Mouse (Mus musculus) kidney, postnatal 0 days (tissue): ENCODE data around the gene Elmod3. TPM values are rescaled to one million over a fixed set of nuclear protein-coding genes. Genes with fewer than 3 reads are reported as not detected.
A peak's percentile ranks its signal among the peaks of the same experiment; 100 is the strongest.

ENCODE experiments used
- ATAC-seq: fragments of 200-750 bp; cut with Nextera tagmentation; replicated peaks from 2 replicates; pipeline ENCODE4 v1.8.0; 2017; ENCODE audit warnings: low read depth, moderate number of reproducible peaks, moderate TSS enrichment, moderate library complexity; ENCODE audit not compliant: low FRiP score
- DNase-seq: peaks from one replicate; pipeline ENCODE4 v3.0.0-alpha.2; 2016; ENCODE audit warnings: low spot score
- H3K27ac ChIP-seq: fragments of 300-500 bp; sonication (generic); 2 replicates; pipeline ENCODE4 v1.5.1; 2014; ENCODE audit warnings: mild to moderate bottlenecking
- H3K27me3 ChIP-seq: fragments of 300-500 bp; sonication (generic); 2 replicates; pipeline ENCODE4 v1.6.1; 2014; ENCODE audit warnings: low read length, mixed read lengths; ENCODE audit not compliant: insufficient read depth
- H3K36me3 ChIP-seq: fragments of 300-500 bp; sonication (generic); 2 replicates; pipeline ENCODE4 v1.6.1; 2014; ENCODE audit warnings: low read length, mixed read lengths; ENCODE audit not compliant: insufficient read depth
- H3K4me1 ChIP-seq: fragments of 300-500 bp; sonication (generic); replicated peaks from 2 replicates; pipeline ENCODE4 v1.6.1; 2014; ENCODE audit warnings: antibody characterized with exemption, low read length, mixed read lengths; ENCODE audit not compliant: insufficient read depth
- H3K4me2 ChIP-seq: fragments of 300-500 bp; sonication (generic); 2 replicates; pipeline ENCODE4 v1.6.1; 2014; ENCODE audit warnings: mild to moderate bottlenecking, low read length, moderate library complexity, mixed read lengths
- H3K4me3 ChIP-seq: fragments of 300-500 bp; sonication (generic); replicated peaks from 2 replicates; pipeline ENCODE4 v1.5.1; 2014; ENCODE audit warnings: low read depth, low read length
- H3K9ac ChIP-seq: fragments of 300-500 bp; sonication (generic); 2 replicates; pipeline ENCODE4 v1.6.1; 2014; ENCODE audit warnings: low read depth, low read length
- H3K9me3 ChIP-seq: fragments of 300-500 bp; sonication (generic); replicated peaks from 2 replicates; pipeline ENCODE4 v1.6.1; 2016; ENCODE audit warnings: low read length, inconsistent platforms, mixed read lengths
- CTCF ChIP-seq: IDR thresholded peaks from 2 replicates; pipeline ENCODE4 v1.5.1; 2016; ENCODE audit warnings: antibody characterized with exemption, low read depth, mild to moderate bottlenecking, moderate library complexity
- WGBS: fragments of 180-500 bp; shearing (Covaris S2); extraction: QIAGEN DNeasy Blood & Tissue Kit; methylation state at CpG from one replicate; pipeline ENCODE4 v1.1.7; 2014; 5-methylcytosine and 5-hydroxymethylcytosine counted together
- polyA plus RNA-seq: library from polyadenylated mRNA; unstranded; fragments of >200 nt; fragmentation: Nextera tagmentation; extraction: Ambion mirVana; gene quantifications from 2 replicates; pipeline ENCODE4 v1.2.1, GENCODE M21; 2015

The Elmod3 gene
- polyA plus RNA-seq, 1 experiment from 2014 or later: 16.2 TPM

DNA sequence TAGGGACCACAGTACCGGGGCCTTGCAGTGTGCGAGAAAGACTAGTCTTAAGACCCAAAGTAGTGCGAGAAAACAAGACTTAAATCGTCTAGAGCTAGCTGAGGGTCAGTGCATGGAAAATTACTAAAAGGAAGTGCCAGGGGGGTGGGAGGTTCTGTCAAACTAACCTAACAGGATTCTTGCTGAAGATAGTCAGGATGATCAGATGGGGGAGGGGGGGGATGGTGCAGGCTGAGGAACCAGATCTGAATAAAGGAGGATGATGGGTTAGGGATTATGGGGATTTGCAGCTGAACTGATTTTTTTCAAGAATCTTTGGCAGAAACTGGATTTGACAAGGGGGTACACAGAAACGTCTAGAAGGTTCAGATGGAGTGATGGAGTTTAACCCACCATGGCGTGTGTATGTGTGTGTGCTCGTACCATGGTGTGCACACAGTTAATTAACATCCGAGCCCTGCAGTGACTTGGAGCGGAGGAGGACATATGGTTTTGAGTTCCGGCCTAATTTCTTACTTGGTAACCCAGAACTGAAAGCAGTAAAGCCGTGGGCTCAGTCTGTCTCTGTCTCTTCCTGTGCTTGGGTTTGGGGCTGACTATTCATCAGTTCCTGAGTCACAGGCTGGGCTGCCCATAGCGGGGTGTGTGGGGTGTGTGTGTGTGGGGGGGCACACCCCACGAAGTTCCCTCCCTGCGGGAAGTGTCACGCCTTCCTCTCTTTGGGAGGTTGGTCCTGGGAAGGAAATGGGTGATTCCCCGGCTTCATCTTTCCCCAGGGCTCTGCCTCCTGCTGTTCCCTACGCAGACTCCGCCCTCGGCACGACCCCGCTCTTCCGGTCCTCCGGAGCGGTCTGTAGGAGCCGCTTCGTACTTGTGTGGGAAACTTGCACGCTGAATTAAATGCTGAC, 45.8 kb downstream of the Elmod3 start:
- Histone ChIP-seq H3K9ac (peak overlapping the region; percentile 51; the same call in 1 of the 2 replicates), H3K4me3 (peak overlapping the region; percentile 28), H3K9me3 (no peaks in the 10 kb centered on the region), H3K27ac (peak overlapping the region; percentile 95), H3K27me3 (no peaks in the 10 kb centered on the region), H3K4me2 (peak overlapping the region; percentile 63), H3K36me3 (no peaks in the 10 kb centered on the region), H3K4me1 (peaks cover 14% of the 10 kb centered on the region; the same call in 1 of the 2 replicates)
- WGBS: 10% methylated on average over 27 of the region's 27 CpGs
- ATAC-seq: peak; percentile 91
- TF ChIP-seq CTCF: peak; percentile 39; the same call in 1 of the 2 replicates
- DNase-seq: peak; percentile 97

DNA sequence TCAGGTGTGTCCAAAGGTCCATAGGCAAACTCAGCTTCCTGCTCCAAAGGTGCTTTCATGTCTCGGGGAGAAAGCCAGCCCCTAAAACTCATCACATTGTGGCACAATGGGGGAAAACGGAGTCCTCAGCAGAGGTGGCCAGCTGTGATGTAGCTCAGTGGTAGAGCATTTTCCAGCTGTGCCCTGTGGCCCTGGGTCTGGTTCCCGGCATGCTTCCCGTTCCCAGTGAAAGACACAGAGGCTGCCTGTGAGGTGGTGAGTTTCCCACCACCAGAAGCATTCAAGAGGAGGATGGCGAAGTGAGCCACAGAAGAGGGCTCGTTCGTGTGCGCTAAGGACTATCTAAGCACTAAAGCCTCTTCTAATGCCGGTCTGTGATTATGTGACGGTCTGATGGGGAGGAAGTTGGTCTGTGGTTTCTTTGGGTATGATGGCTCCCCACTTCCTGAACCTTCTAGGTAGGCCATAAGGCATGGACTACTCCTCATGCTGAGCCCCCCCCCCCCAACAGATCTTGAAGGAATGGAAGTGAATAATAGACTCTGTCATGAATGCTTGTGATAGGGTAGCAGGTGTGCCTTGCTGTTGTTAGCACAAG, 47.6 kb downstream of the Elmod3 start:
- H3K27ac ChIP-seq: no peak overlapping the region
- no peak overlapping the region for H3K9ac ChIP-seq
- DNase-seq: no peak
- 91% methylated on average over 10 of the region's 10 CpGs for WGBS
- no peaks in the 10 kb centered on the region for H3K36me3 ChIP-seq
- no peak overlapping the region for H3K4me3 ChIP-seq
- no peaks in the 10 kb centered on the region for H3K27me3 ChIP-seq
- ATAC-seq: no peak
- H3K9me3 ChIP-seq: no peaks in the 10 kb centered on the region
- H3K4me1 ChIP-seq: peaks cover 14% of the 10 kb centered on the region; the same call in 1 of the 2 replicates
- H3K4me2 ChIP-seq: no peak overlapping the region
- no peak for TF ChIP-seq CTCF

DNA sequence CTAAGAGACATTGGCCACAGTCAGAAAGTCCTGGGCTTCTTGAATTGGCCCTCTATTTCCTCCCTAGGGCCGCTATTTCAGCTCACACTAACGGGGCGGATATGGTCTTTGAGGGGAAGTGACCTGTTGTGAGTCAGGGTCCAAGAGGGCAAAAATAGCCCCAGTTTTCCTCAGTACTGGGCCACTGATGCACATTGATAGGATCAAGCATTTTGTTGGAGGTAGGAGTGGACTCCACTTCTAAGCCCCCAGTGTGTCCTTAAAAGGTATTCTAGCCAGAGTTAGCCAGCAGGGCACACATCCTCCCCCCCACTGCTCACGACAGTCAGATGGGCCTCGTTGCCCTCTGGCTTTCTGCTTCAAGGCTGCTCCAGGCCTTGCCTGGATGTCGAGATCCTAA, 48.2 kb downstream of the Elmod3 start:
- H3K4me2 ChIP-seq: no peak overlapping the region
- 57% methylated on average over 6 of the region's 6 CpGs for WGBS
- peaks cover 14% of the 10 kb centered on the region; the same call in 1 of the 2 replicates for H3K4me1 ChIP-seq
- ATAC-seq (no peak), DNase-seq (no peak)
- H3K27ac ChIP-seq: no peak overlapping the region
- no peak overlapping the region for H3K9ac ChIP-seq
- TF ChIP-seq CTCF: no peak
- H3K4me3 ChIP-seq: no peak overlapping the region
- H3K9me3 ChIP-seq: no peaks in the 10 kb centered on the region
- no peaks in the 10 kb centered on the region for H3K27me3 ChIP-seq
- H3K36me3 ChIP-seq: no peaks in the 10 kb centered on the region

DNA sequence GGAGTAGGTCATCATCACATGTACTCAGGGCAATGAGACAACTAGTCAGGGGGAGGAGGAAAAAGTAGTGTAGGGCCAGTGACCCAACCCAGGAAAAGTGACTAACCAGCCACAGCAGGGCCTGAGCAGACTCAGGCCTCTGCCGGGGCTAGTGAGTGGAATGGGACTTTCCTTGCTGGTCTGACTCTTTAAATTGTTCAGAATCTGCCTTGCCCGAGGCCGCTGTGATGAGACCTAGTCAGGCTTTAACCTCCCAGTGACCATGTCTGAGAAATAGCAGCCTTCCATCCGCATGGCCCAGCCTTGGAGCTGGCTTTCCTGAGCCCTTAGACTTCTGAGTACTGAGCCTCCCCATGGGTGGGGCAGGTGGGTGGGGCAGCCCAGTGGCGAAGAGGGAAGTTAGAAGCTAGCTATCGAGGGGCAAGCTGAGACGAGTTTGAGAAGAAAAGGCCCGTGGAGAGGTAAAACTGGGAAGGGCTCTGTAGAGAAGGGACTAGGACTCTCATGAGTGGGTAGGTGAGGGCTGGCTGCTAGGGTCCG, 49.1 kb downstream of the Elmod3 start:
- Histone ChIP-seq H3K36me3 (no peaks in the 10 kb centered on the region), H3K4me1 (peaks cover 16% of the 10 kb centered on the region), H3K4me2 (no peak overlapping the region), H3K27me3 (no peaks in the 10 kb centered on the region), H3K9ac (no peak overlapping the region), H3K4me3 (no peak overlapping the region), H3K27ac (no peak overlapping the region), H3K9me3 (no peaks in the 10 kb centered on the region)
- ATAC-seq: no peak
- WGBS: 55% methylated on average over 9 of the region's 9 CpGs
- no peak for TF ChIP-seq CTCF
- no peak for DNase-seq

DNA sequence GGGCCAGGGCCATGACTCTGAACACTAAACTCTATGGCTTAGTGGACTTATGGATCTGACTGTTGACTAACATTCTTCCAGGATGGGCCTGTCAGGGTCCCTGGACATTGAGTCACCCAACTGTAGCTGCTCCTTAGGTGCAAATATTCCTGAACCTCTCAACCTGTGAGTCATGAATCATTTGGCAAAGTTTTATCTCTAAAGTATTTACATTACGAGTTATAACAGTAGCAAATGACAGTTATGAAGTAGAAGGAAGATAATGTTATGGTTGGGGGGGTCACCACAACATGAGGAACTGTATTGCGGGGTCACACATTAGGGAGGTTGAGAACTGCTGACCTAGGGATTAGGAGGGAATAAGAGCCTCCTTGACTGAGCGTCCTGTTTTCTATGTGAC, 50.4 kb downstream of the Elmod3 start:
- no peaks in the 10 kb centered on the region for H3K36me3 ChIP-seq
- no peak overlapping the region for H3K27ac ChIP-seq
- H3K4me2 ChIP-seq: no peak overlapping the region
- DNase-seq: no peak
- 81% methylated on average over 3 of the region's 3 CpGs for whole genome bisulfite sequencing
- TF ChIP-seq CTCF: no peak
- no peak overlapping the region for H3K9ac ChIP-seq
- no peak for ATAC-seq
- no peaks in the 10 kb centered on the region for H3K9me3 ChIP-seq
- peaks cover 20% of the 10 kb centered on the region for H3K4me1 ChIP-seq
- no peak overlapping the region for H3K4me3 ChIP-seq
- no peaks in the 10 kb centered on the region for H3K27me3 ChIP-seq

DNA sequence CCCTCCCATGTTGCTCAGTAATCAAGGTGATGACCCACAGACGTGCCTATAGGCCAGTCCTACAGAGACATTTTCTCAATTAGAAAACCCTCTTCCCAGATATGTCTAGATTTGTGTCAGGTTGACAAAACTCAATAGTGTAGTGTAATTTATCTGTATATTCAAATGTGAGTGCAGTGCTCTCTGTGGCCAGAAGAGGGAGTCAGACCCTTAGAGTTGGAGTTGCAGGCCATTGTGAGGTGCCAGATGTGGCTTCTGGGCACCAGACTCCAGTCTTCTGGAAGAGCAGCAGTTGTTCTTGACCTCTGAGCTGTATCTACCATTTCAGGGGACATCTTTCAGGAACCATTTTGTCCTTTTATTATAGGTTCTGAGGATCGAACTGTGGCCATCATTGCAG, 51.1 kb downstream of the Elmod3 start:
- no peaks in the 10 kb centered on the region for H3K27me3 ChIP-seq
- ATAC-seq: no peak
- no peaks in the 10 kb centered on the region for H3K36me3 ChIP-seq
- H3K9me3 ChIP-seq: no peaks in the 10 kb centered on the region
- H3K27ac ChIP-seq: no peak overlapping the region
- peak; percentile 43 for TF ChIP-seq CTCF
- no peak overlapping the region for H3K4me2 ChIP-seq
- H3K9ac ChIP-seq: no peak overlapping the region
- 97% methylated on average over 2 of the region's 2 CpGs for WGBS
- H3K4me3 ChIP-seq: no peak overlapping the region
- no peak for DNase-seq
- H3K4me1 ChIP-seq: peaks cover 15% of the 10 kb centered on the region
